Mouse (Mus musculus): ENCODE results near the gene Peak1. TPM values are rescaled to one million over a fixed set of nuclear protein-coding genes. Genes with fewer than 3 reads are reported as not detected.
"Not testable (repeated sequence)": the region's sequence is repeated elsewhere in the genome, so short reads cannot be mapped to it uniquely, and the experiment has no call there.

Gene Peak1
- polyA plus RNA-seq, 1 experiment, result 14.4 TPM

GRCm38 (mm10) chr9:56462606-56463005 lies 44.7 kb upstream of the Peak1 start:
- TF ChIP-seq CTCF (IDR thresholded peaks at IDR 0.05; ENCODE audit: control insufficient read depth, insufficient read depth, insufficient read length) (no peak), CEBPB (IDR thresholded peaks at IDR 0.05; ENCODE audit: low read depth) (no peak), USF1 (IDR thresholded peaks at IDR 0.05; ENCODE audit: low read depth) (no peak), MYOG (IDR thresholded peaks at IDR 0.05; ENCODE audit: control insufficient read depth, extremely low read depth, insufficient read length) (no peak), FOSL1 (IDR thresholded peaks at IDR 0.05; ENCODE audit: insufficient read depth, low read length, poor library complexity, severe bottlenecking) (no peak), MAX (IDR thresholded peaks at IDR 0.05) (no peak), MYOD1 (IDR thresholded peaks at IDR 0.05; ENCODE audit: control insufficient read depth, insufficient read length, low read depth) (no peak)
- peaks cover 9% of the 10 kb centered on the region for H3K79me2 ChIP-seq (ENCODE audit: control insufficient read depth, insufficient read depth)
- no peak overlapping the region for H3K4me3 ChIP-seq (ENCODE audit: insufficient read depth, poor library complexity, severe bottlenecking)
- H3K36me3 ChIP-seq (ENCODE audit: control insufficient read depth, insufficient read depth), result peaks cover 3% of the 10 kb centered on the region
- H3ac ChIP-seq (ENCODE audit: control insufficient read depth, insufficient read length, low read depth), result no peak overlapping the region
- no peaks in the 10 kb centered on the region for H3K27me3 ChIP-seq (ENCODE audit: control insufficient read depth, insufficient read depth, insufficient read length)
- H3K79me3 ChIP-seq (ENCODE audit: low read depth), result no peaks in the 10 kb centered on the region

- Histone ChIP-seq H3K27me3 (ENCODE audit: control insufficient read depth, insufficient read depth, insufficient read length) (no peaks in the 10 kb centered on the region), H3K4me3 (ENCODE audit: insufficient read depth, poor library complexity, severe bottlenecking) (no peak overlapping the region), H3ac (ENCODE audit: control insufficient read depth, insufficient read length, low read depth) (no peak overlapping the region), H3K79me2 (ENCODE audit: control insufficient read depth, insufficient read depth) (no peaks in the 10 kb centered on the region), H3K36me3 (ENCODE audit: control insufficient read depth, insufficient read depth) (no peaks in the 10 kb centered on the region), H3K79me3 (ENCODE audit: low read depth) (no peaks in the 10 kb centered on the region)
- TF ChIP-seq MYOG (IDR thresholded peaks at IDR 0.05; ENCODE audit: control insufficient read depth, extremely low read depth, insufficient read length) (no peak), CTCF (IDR thresholded peaks at IDR 0.05; ENCODE audit: control insufficient read depth, insufficient read depth, insufficient read length) (no peak), MYOD1 (IDR thresholded peaks at IDR 0.05; ENCODE audit: control insufficient read depth, insufficient read length, low read depth) (no peak), CEBPB (IDR thresholded peaks at IDR 0.05; ENCODE audit: low read depth) (no peak), MAX (IDR thresholded peaks at IDR 0.05) (no peak), USF1 (IDR thresholded peaks at IDR 0.05; ENCODE audit: low read depth) (no peak), FOSL1 (IDR thresholded peaks at IDR 0.05; ENCODE audit: insufficient read depth, low read length, poor library complexity, severe bottlenecking) (no peak)
Observed at GRCm38 (mm10) chr9:56460987-56461386, 43.1 kb upstream of the Peak1 start.

GRCm38 (mm10) chr9:56456426-56456825 lies 38.6 kb upstream of the Peak1 start:
- TF ChIP-seq CTCF (IDR thresholded peaks at IDR 0.05; ENCODE audit: control insufficient read depth, insufficient read depth, insufficient read length) (no peak), MYOG (IDR thresholded peaks at IDR 0.05; ENCODE audit: control insufficient read depth, extremely low read depth, insufficient read length) (no peak)

DNA sequence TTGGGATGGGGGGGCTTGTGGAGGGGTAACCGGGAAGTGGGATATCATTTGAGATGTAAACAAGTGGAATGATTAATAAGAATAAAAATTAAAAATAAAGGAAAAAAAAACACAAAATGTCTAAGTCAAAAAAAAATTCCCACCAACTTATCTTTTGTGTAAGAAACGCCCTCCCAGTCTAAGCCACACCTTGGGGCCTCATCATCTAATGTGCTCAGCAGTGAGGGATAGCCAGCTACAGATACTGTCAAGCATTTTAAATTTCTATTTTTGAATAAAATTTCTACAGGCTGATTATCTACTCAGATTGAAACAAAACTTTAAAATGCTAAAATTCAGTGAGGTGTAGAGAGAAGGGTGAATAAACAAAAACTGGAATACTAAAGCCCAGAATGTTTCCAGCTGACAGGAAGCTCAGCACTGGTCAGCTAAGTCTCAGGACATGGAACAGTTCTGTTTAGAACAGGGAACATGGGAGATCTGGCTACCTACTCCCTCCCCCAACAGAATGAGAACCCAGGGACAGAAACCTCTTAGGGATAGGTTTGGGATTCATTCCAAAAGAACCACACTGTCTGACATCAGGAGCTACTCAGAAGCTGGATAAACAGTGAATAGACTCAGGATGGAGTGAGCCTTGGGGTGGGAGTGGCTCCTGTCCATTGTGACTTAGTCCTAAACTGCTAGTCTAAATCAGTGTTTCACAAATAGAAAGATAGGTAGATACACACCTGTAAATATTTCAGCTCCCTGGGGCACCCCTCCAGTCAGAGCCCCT lies 35.4 kb upstream of the Peak1 start:
- Histone ChIP-seq H3K36me3 (ENCODE audit: control insufficient read depth, insufficient read depth) (no peaks in the 10 kb centered on the region), H3K79me2 (ENCODE audit: control insufficient read depth, insufficient read depth) (no peaks in the 10 kb centered on the region), H3K79me3 (ENCODE audit: low read depth) (no peaks in the 10 kb centered on the region), H3K4me3 (ENCODE audit: insufficient read depth, poor library complexity, severe bottlenecking) (no peak overlapping the region), H3K27me3 (ENCODE audit: control insufficient read depth, insufficient read depth, insufficient read length) (no peaks in the 10 kb centered on the region), H3ac (ENCODE audit: control insufficient read depth, insufficient read length, low read depth) (no peak overlapping the region)
- TF ChIP-seq CEBPB (IDR thresholded peaks at IDR 0.05; ENCODE audit: low read depth), result no peak
- no peak for TF ChIP-seq MYOG (IDR thresholded peaks at IDR 0.05; ENCODE audit: control insufficient read depth, extremely low read depth, insufficient read length)
- no peak for TF ChIP-seq USF1 (IDR thresholded peaks at IDR 0.05; ENCODE audit: low read depth)

More at GRCm38 (mm10) chr9:56456426-56456825, 38.6 kb upstream of the Peak1 start:
- Histone ChIP-seq H3ac (ENCODE audit: control insufficient read depth, insufficient read length, low read depth) (no peak overlapping the region), H3K4me3 (ENCODE audit: insufficient read depth, poor library complexity, severe bottlenecking) (no peak overlapping the region), H3K36me3 (ENCODE audit: control insufficient read depth, insufficient read depth) (no peaks in the 10 kb centered on the region), H3K79me2 (ENCODE audit: control insufficient read depth, insufficient read depth) (no peaks in the 10 kb centered on the region), H3K27me3 (ENCODE audit: control insufficient read depth, insufficient read depth, insufficient read length) (no peaks in the 10 kb centered on the region), H3K79me3 (ENCODE audit: low read depth) (no peaks in the 10 kb centered on the region)

DNA sequence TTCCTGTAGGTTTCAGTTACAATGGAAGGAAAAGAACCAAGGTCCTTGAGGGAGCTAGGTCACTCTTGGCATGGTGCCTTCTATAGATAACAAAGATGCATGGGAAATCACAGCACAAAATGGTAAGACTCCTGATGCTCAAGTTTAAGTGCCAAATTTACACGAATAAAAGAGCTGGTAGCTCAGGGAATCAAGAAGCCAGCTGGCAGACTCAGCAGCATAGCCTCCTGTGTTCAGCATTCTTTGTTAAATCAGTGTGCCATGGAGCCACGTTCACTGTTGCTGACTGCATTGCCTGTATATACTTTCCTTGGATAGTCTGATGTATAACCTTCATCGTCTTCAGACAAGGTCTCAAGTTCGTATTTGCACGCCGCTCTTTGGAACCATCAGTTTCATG lies 33.7 kb upstream of the Peak1 start:
- no peaks in the 10 kb centered on the region for H3K27me3 ChIP-seq (ENCODE audit: control insufficient read depth, insufficient read depth, insufficient read length)
- TF ChIP-seq CTCF (IDR thresholded peaks at IDR 0.05; ENCODE audit: control insufficient read depth, insufficient read depth, insufficient read length) (no peak), MYOD1 (IDR thresholded peaks at IDR 0.05; ENCODE audit: control insufficient read depth, insufficient read length, low read depth) (no peak), CEBPB (IDR thresholded peaks at IDR 0.05; ENCODE audit: low read depth) (no peak), MAX (IDR thresholded peaks at IDR 0.05) (no peak), MYOG (IDR thresholded peaks at IDR 0.05; ENCODE audit: control insufficient read depth, extremely low read depth, insufficient read length) (no peak), FOSL1 (IDR thresholded peaks at IDR 0.05; ENCODE audit: insufficient read depth, low read length, poor library complexity, severe bottlenecking) (no peak), USF1 (IDR thresholded peaks at IDR 0.05; ENCODE audit: low read depth) (no peak)
- no peaks in the 10 kb centered on the region for H3K36me3 ChIP-seq (ENCODE audit: control insufficient read depth, insufficient read depth)
- H3K79me3 ChIP-seq (ENCODE audit: low read depth), result no peaks in the 10 kb centered on the region
- H3K4me3 ChIP-seq (ENCODE audit: insufficient read depth, poor library complexity, severe bottlenecking), result no peak overlapping the region
- no peaks in the 10 kb centered on the region for H3K79me2 ChIP-seq (ENCODE audit: control insufficient read depth, insufficient read depth)
- no peak overlapping the region for H3ac ChIP-seq (ENCODE audit: control insufficient read depth, insufficient read length, low read depth)

DNA sequence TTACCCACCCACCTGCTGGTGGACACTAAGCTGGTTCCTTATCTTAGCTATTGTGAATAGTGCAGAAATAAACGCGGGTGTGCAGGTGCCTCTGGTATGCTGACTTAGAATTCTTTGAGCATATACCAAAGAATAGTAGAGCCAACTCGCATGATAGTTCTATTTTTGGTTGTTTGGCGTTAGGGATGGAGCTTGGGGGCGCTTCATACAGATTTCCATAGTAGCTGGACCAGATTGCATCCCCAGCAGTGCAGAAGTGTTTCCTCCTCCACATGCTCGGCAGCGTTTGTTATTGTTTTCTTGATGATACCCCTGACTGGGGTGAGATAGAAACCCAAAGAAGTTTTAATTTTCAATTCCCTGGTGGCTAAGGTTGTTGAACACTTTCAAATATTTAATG lies 21.8 kb upstream of the Peak1 start:
- Histone ChIP-seq H3ac (ENCODE audit: control insufficient read depth, insufficient read length, low read depth) (no peak overlapping the region), H3K79me3 (ENCODE audit: low read depth) (no peaks in the 10 kb centered on the region), H3K79me2 (ENCODE audit: control insufficient read depth, insufficient read depth) (no peaks in the 10 kb centered on the region), H3K36me3 (ENCODE audit: control insufficient read depth, insufficient read depth) (no peaks in the 10 kb centered on the region), H3K4me3 (ENCODE audit: insufficient read depth, poor library complexity, severe bottlenecking) (no peak overlapping the region), H3K27me3 (ENCODE audit: control insufficient read depth, insufficient read depth, insufficient read length) (no peaks in the 10 kb centered on the region)
- no peak for TF ChIP-seq USF1 (IDR thresholded peaks at IDR 0.05; ENCODE audit: low read depth)
- no peak for TF ChIP-seq FOSL1 (IDR thresholded peaks at IDR 0.05; ENCODE audit: insufficient read depth, low read length, poor library complexity, severe bottlenecking)
- TF ChIP-seq MYOG (IDR thresholded peaks at IDR 0.05; ENCODE audit: control insufficient read depth, extremely low read depth, insufficient read length), result no peak
- no peak for TF ChIP-seq CTCF (IDR thresholded peaks at IDR 0.05; ENCODE audit: control insufficient read depth, insufficient read depth, insufficient read length)
- TF ChIP-seq MAX (IDR thresholded peaks at IDR 0.05), result no peak
- TF ChIP-seq MYOD1 (IDR thresholded peaks at IDR 0.05; ENCODE audit: control insufficient read depth, insufficient read length, low read depth), result no peak
- TF ChIP-seq CEBPB (IDR thresholded peaks at IDR 0.05; ENCODE audit: low read depth), result no peak

DNA sequence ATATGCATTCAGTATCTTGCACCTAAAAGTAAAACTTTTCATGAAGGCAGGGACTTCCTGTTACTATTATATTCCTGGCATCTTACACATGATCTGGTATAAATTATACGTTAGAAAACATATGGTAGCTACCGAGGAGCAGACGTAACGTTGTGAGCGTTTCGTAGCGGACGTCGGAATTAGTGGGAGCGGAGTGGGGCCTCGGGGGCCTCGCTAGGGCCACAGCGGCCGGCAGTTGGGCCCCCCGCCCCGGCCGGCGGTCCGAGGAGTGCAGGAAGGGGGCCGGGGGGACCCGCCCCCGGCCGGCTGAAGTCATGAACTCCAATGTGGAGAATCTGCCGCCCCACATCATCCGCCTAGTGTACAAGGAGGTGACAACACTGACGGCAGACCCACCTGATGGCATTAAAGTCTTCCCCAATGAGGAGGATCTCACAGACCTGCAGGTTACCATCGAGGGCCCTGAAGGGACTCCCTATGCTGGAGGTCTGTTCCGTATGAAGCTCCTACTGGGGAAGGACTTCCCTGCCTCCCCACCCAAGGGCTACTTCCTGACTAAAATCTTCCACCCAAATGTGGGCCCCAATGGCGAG lies 19.5 kb upstream of the Peak1 start:
- not testable (repeated sequence) for H3K27me3 ChIP-seq (ENCODE audit: control insufficient read depth, insufficient read depth, insufficient read length); H3ac ChIP-seq (ENCODE audit: control insufficient read depth, insufficient read length, low read depth); H3K79me3 ChIP-seq (ENCODE audit: low read depth); H3K79me2 ChIP-seq (ENCODE audit: control insufficient read depth, insufficient read depth); H3K4me3 ChIP-seq (ENCODE audit: insufficient read depth, poor library complexity, severe bottlenecking); H3K36me3 ChIP-seq (ENCODE audit: control insufficient read depth, insufficient read depth)

Measured in C2C12 (cell line).